Mouse (Mus musculus) embryonic facial prominence, embryonic 12.5 days (tissue): ENCODE results near the gene Olfr1390. TPM values are rescaled to one million over a fixed set of nuclear protein-coding genes. Genes with fewer than 3 reads are reported as not detected.

ENCODE experiments used
- polyA plus RNA-seq: library from polyadenylated mRNA; unstranded; fragments of >200 nt; fragmentation: Nextera tagmentation; extraction: Ambion mirVana; gene quantifications from 2 replicates; pipeline ENCODE4 v1.2.1, GENCODE M21; 2016

Gene Olfr1390
- polyA plus RNA-seq, 1 experiment from 2014 or later, result not detected

Other genes starting within 250 kb of the Olfr1390 start
- not detected in 2 replicates for gene Olfr1396, start 220.3 kb upstream of the Olfr1390 start, polyA plus RNA-seq
- gene Olfr1395, start 192.9 kb upstream of the Olfr1390 start, polyA plus RNA-seq, result not detected in 2 replicates
- gene Olfr1394, start 180.8 kb upstream of the Olfr1390 start, polyA plus RNA-seq, result not detected in 2 replicates
- 0.35 and 0.99 TPM in 2 replicates for gene Btnl9, start 148.0 kb upstream of the Olfr1390 start, polyA plus RNA-seq
- 49.4 and 53.9 TPM in 2 replicates for gene Zfp62, start 131.9 kb upstream of the Olfr1390 start, polyA plus RNA-seq
- 46.6 and 49.9 TPM in 2 replicates for gene Mgat1, start 91.0 kb upstream of the Olfr1390 start, polyA plus RNA-seq
- 0.08 TPM in 1 of 2 replicates, not detected in the other for gene Olfr1393, start 56.9 kb upstream of the Olfr1390 start, polyA plus RNA-seq
- not detected in 2 replicates for gene Olfr1392, start 49.9 kb upstream of the Olfr1390 start, polyA plus RNA-seq
- not detected in 2 replicates for gene Olfr10, start 30.4 kb upstream of the Olfr1390 start, polyA plus RNA-seq
- gene Olfr1391, start 12.4 kb upstream of the Olfr1390 start, polyA plus RNA-seq, result not detected in 2 replicates
- not detected in 2 replicates for gene Olfr1389, start 87.9 kb downstream of the Olfr1390 start, polyA plus RNA-seq
- 0.14 and 0.19 TPM in 2 replicates for gene Olfr1388, start 101.4 kb downstream of the Olfr1390 start, polyA plus RNA-seq
- gene Olfr1387, start 120.2 kb downstream of the Olfr1390 start, polyA plus RNA-seq, result not detected in 2 replicates
- gene Olfr1386, start 129.9 kb downstream of the Olfr1390 start, polyA plus RNA-seq, result not detected in 2 replicates
- not detected in 2 replicates for gene Olfr1385, start 153.9 kb downstream of the Olfr1390 start, polyA plus RNA-seq
- gene Olfr1384, start 171.5 kb downstream of the Olfr1390 start, polyA plus RNA-seq, result not detected in 2 replicates
- not detected in 2 replicates for gene Olfr1383, start 184.5 kb downstream of the Olfr1390 start, polyA plus RNA-seq
- not detected in 2 replicates for gene Olfr1382, start 193.1 kb downstream of the Olfr1390 start, polyA plus RNA-seq
- gene Olfr1381, start 208.3 kb downstream of the Olfr1390 start, polyA plus RNA-seq, result not detected in 2 replicates
- not detected in 2 replicates for gene Olfr1380, start 221.7 kb downstream of the Olfr1390 start, polyA plus RNA-seq